Mouse (Mus musculus): Measurements from ENCODE around the gene Wipf1. TPM values are rescaled to one million over a fixed set of nuclear protein-coding genes. Genes with fewer than 3 reads are reported as not detected.
A peak's percentile ranks its signal among the peaks of the same experiment; 100 is the strongest.

Wipf1 gene
- polyA plus RNA-seq, 1 experiment from 2014 or later = 1.9 TPM

GRCm38 (mm10) chr2:73386356-73387046 lies 143.0 kb downstream of the Wipf1 start, which contains the start of gene Gpr155:
Gene Gpr155, minus strand, starts transcription at chr2:73386572.
- Histone ChIP-seq H3K4me2 (replicated peaks) (peak within 1 kb of the TSS; percentile 94), H3K27me3 (no peaks in the 10 kb centered on the region), H3K36me3 (no peaks in the 10 kb centered on the region), H3K9ac (replicated peaks) (peak within 1 kb of the TSS; percentile 76), H3K4me3 (peak within 1 kb of the TSS; percentile 81), H3K9me3 (no peaks in the 10 kb centered on the region), H3K27ac (replicated peaks) (peak within 1 kb of the TSS; percentile 84), H3K4me1 (peaks cover 8% of the 10 kb centered on the region)
- peak; percentile 99 for ATAC-seq (replicated peaks)
- WGBS = under 1% methylated on average over 44 of the region's 44 CpGs

GRCm38 (mm10) chr2:73385641-73386355 lies 143.7 kb downstream of the Wipf1 start:
- WGBS = 1% methylated on average over 29 of the region's 29 CpGs
- Histone ChIP-seq H3K27ac (replicated peaks) (peak overlapping the region; percentile 84), H3K9me3 (no peaks in the 10 kb centered on the region), H3K27me3 (no peaks in the 10 kb centered on the region), H3K4me1 (peaks cover 8% of the 10 kb centered on the region), H3K4me2 (replicated peaks) (peak overlapping the region; percentile 94), H3K9ac (replicated peaks) (peak overlapping the region; percentile 76), H3K4me3 (peak overlapping the region; percentile 81), H3K36me3 (no peaks in the 10 kb centered on the region)
- no peak; the same call in 1 of the 2 replicates for ATAC-seq (replicated peaks)

GRCm38 (mm10) chr2:73385172-73385571 lies 144.4 kb downstream of the Wipf1 start:
- peak overlapping the region; percentile 81 for H3K4me3 ChIP-seq
- ATAC-seq (replicated peaks) = no peak
- H3K4me1 ChIP-seq = peaks cover 8% of the 10 kb centered on the region
- peak overlapping the region; percentile 94 for H3K4me2 ChIP-seq (replicated peaks)
- H3K27me3 ChIP-seq = no peaks in the 10 kb centered on the region
- 85% methylated on average over 4 of the region's 4 CpGs for WGBS
- H3K9ac ChIP-seq (replicated peaks) = no peak overlapping the region
- H3K9me3 ChIP-seq = no peaks in the 10 kb centered on the region
- H3K36me3 ChIP-seq = no peaks in the 10 kb centered on the region
- H3K27ac ChIP-seq (replicated peaks) = no peak overlapping the region

- H3K9ac ChIP-seq (replicated peaks) = no peak overlapping the region
- no peaks in the 10 kb centered on the region for H3K27me3 ChIP-seq
- H3K4me3 ChIP-seq = no peak overlapping the region
- no peaks in the 10 kb centered on the region for H3K36me3 ChIP-seq
- H3K27ac ChIP-seq (replicated peaks) = no peak overlapping the region
- H3K4me1 ChIP-seq = peaks cover 2% of the 10 kb centered on the region
- ATAC-seq (replicated peaks) = no peak
- no peaks in the 10 kb centered on the region for H3K9me3 ChIP-seq
- WGBS = 90% methylated on average over 9 of the region's 9 CpGs
- H3K4me2 ChIP-seq (replicated peaks) = no peak overlapping the region
These were observed 149.1 kb downstream of the Wipf1 start for GRCm38 (mm10) chr2:73380298-73380975.

- H3K27ac ChIP-seq (replicated peaks) = no peak overlapping the region
- no peaks in the 10 kb centered on the region for H3K9me3 ChIP-seq
- H3K36me3 ChIP-seq = no peaks in the 10 kb centered on the region
- ATAC-seq (replicated peaks) = no peak
- no peak overlapping the region for H3K4me3 ChIP-seq
- H3K4me2 ChIP-seq (replicated peaks) = no peak overlapping the region
- no peaks in the 10 kb centered on the region for H3K4me1 ChIP-seq
- no peaks in the 10 kb centered on the region for H3K27me3 ChIP-seq
- H3K9ac ChIP-seq (replicated peaks) = no peak overlapping the region
- 78% methylated on average over 5 of the region's 5 CpGs for WGBS
These were observed 149.9 kb downstream of the Wipf1 start for GRCm38 (mm10) chr2:73379656-73380055.

Other genes with a start within 250 kb of the Wipf1 start
- gene Scrn3, start 217.1 kb downstream of the Wipf1 start, polyA plus RNA-seq (2015; fragmentation: Nextera tagmentation; extraction: Ambion mirVana) = 8.5 and 9.3 TPM in 2 replicates
- 28.5 and 30.5 TPM in 2 replicates for gene Cir1, start 217.0 kb downstream of the Wipf1 start, polyA plus RNA-seq (2015; fragmentation: Nextera tagmentation; extraction: Ambion mirVana)
- gene Gpr155, start 143.2 kb downstream of the Wipf1 start, polyA plus RNA-seq (2015; fragmentation: Nextera tagmentation; extraction: Ambion mirVana) = 10.9 and 11.2 TPM in 2 replicates
- 0.11 TPM in 2 replicates for gene Chrna1, start 50.6 kb upstream of the Wipf1 start, polyA plus RNA-seq (2015; fragmentation: Nextera tagmentation; extraction: Ambion mirVana)
- 87.9 and 94.9 TPM in 2 replicates for gene Chn1, start 245.6 kb upstream of the Wipf1 start, polyA plus RNA-seq (2015; fragmentation: Nextera tagmentation; extraction: Ambion mirVana)

Data from forebrain, embryonic 15.5 days (tissue).